Mouse (Mus musculus) brain, embryonic 14.5 days (tissue): ENCODE results near the gene Gdi2.

Experiments
- CTCF ChIP-seq: fragments of 200-500 bp; IDR thresholded peaks from 2 replicates; pipeline ENCODE4 v1.5.1; 2012; ENCODE audit warnings: inconsistent platforms, mild to moderate bottlenecking, moderate library complexity, borderline replicate concordance; ENCODE audit not compliant: insufficient read depth, insufficient read length; ENCODE audit errors: extremely low read depth
- POLR2A ChIP-seq: fragments of 200-500 bp; IDR thresholded peaks from 2 replicates; pipeline ENCODE4 v1.6.1; 2012; ENCODE audit warnings: mild to moderate bottlenecking, inconsistent platforms, borderline replicate concordance; ENCODE audit not compliant: poor library complexity, insufficient read depth, insufficient read length, severe bottlenecking; ENCODE audit errors: extremely low read depth

DNA sequence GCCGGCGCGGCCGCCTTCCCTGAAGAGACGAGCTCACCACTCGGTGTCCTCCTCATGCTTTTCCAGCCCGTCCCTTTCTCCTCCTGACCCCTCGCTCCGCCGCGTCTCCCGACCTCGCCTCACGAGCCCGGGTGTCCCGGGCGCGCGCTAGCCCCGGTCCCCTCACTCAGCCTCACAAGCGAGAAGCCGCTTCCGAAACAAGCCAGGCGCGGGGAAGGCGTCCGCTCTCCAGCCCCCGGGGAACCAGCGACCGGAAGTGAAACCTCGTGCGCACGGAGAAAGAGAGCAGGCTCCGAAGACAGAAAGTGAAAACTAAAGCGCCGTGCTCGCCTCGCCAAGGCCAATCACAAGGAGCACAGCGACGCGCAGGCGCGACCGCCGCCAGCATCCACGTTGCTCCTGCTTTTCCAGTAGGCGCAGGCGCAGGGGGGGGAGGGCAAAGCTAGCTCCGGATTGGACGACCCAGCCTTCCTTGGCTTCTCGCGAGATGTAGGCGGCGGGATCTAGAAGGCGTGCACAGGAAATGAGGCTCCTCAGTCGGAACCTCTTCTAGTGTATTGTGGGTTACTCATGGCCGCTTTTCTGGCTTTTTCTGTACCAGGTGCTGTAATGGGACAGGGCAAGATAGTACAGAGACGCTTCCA lies 73.1 kb downstream of the Gdi2 start, which contains the start of gene Fam208b:
- no peak for TF ChIP-seq CTCF
- TF ChIP-seq POLR2A, result peak; percentile 41; the same call in 1 of the 2 replicates
